Mouse (Mus musculus): ENCODE results near the gene Pdha2.

Gene Pdha2

GRCm38 (mm10) chr3:141212255-141212654, at the start of gene Pdha2:
TSS of gene Pdha2 (minus strand) at chr3:141212355.
- no peak for DNase-seq (ENCODE audit: extremely low read depth, low read depth, low spot score)

DNA sequence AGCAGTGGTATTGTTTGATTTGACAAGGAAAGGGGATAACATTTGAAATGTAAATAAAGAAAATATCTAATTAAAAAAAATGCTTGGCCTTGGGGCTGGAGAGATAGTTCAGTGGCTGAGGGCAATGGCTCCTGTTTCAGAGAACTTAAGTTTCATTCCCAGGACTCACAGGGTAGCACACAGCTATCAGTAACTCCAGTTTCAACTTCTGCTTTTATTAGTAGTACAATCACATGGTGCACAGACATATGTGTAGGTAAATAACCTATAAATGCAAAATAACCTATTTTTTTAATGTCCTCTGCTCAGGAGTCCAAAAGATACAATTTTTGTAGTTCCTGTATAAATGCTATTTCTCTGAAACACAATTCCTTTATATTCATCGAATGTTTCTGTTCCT, 48.4 kb upstream of the Pdha2 start:
- DNase-seq (ENCODE audit: extremely low read depth, low read depth, low spot score), result no peak

- DNase-seq (ENCODE audit: extremely low read depth, low read depth, low spot score), result no peak
Measured at GRCm38 (mm10) chr3:141251440-141251839, 39.3 kb upstream of the Pdha2 start.

- DNase-seq (ENCODE audit: extremely low read depth, low read depth, low spot score), result no peak
Measured at GRCm38 (mm10) chr3:141244725-141245298, 32.7 kb upstream of the Pdha2 start.

DNA sequence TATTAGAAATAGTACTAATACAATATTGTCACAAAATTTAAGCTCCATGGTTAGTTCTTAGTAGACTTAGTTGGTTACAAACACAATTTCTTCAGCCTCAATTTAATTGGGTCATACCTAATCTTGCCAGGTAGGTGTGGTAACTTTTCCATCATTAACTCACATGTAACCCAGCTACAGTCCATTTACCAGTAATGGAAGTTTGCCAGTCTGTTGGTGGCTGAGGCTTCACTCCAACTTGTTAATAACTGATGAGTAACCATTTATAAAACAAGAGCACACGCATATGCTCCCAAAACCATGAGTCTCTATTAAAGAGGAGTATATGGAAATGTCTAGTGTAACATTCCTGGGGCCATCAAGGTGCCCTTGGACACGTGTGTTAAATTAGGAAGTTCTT, 25.9 kb upstream of the Pdha2 start:
- DNase-seq (ENCODE audit: extremely low read depth, low read depth, low spot score), result no peak

GRCm38 (mm10) chr3:141229148-141229547, 17.0 kb upstream of the Pdha2 start:
- DNase-seq (ENCODE audit: extremely low read depth, low read depth, low spot score), result no peak

DNA sequence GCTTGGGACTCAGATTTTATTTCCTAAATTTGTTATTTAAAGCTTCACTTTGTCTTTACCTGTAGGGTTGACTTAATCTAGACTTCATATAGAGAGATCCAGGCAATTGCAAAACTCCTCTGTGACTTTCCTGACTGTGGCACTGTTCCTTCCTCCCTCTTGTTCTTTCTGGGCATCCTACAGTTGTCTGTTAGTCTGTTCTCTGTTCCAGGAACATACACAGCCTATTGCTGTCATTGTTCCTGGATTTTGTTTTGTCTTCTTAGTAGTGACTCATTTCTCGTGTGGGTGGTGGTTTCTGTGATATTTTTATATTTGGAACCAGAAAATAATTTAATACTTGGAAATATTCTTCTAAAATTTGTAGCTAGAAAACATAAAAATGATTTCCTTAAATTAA, 10.2 kb upstream of the Pdha2 start:
- DNase-seq (ENCODE audit: extremely low read depth, low read depth, low spot score), result no peak

GRCm38 (mm10) chr3:141218561-141218960, 6.4 kb upstream of the Pdha2 start:
- no peak for DNase-seq (ENCODE audit: extremely low read depth, low read depth, low spot score)

DNA sequence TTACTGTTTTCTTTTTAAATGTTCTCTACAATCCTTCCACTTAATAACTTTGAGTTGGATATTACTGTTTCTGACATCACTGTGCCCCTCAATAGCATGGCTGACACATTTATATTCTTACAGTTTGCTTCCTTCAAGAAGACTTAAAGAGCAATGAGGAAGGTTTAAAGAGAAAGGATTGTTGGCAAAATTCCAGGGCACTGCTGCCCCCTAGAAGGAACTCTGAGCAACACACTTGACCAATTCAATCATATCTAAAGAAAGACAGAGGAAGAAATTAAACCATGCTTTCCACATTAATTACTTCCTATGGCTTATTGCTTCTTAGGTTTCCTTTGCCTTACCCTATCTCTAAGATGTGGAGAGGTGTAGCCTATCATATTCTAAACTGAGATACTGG, 4.8 kb upstream of the Pdha2 start:
- no peak for DNase-seq (ENCODE audit: extremely low read depth, low read depth, low spot score)

DNA sequence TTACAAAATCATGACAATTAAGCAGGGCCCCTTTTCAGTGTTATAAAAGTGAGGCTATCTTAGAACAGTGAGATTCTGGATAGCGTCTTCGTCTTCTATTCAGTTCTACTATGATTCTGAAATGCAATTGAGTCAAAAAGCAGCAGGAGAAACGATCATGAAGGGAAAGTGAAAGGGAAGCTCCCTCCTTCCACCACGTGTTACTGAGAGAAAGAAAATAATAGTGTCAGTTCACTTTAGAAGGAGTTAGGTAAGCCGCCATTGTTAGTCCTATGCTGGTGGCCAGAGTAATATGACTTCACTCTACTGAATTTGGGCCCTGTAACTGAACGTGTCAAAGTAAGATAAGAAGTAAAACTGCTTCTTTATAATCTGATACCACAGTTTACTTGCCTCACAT, 4.1 kb upstream of the Pdha2 start:
- DNase-seq (ENCODE audit: extremely low read depth, low read depth, low spot score), result no peak

DNA sequence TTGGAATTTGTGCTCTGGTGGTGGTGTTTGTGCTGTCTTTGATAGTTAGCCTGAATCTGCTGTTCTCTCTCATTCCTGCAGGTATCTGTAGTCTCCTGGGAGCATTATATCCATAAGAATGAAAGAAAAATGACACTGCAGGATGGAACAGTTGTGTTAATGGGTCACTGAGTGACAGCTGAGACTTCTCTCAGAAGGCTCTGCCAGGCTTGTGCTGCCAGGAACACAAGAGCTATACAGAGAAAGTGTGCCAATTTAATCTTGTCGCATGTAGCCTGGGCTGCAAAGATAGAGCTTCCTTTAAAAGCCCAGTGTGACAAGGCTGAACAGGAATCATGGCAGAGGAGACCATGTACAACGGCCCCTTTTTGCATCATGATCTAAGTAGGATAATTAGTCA, 2.6 kb upstream of the Pdha2 start:
- DNase-seq (ENCODE audit: extremely low read depth, low read depth, low spot score), result no peak

- no peak for DNase-seq (ENCODE audit: extremely low read depth, low read depth, low spot score)
Measured at GRCm38 (mm10) chr3:141214197-141214596, 2.0 kb upstream of the Pdha2 start.

DNA sequence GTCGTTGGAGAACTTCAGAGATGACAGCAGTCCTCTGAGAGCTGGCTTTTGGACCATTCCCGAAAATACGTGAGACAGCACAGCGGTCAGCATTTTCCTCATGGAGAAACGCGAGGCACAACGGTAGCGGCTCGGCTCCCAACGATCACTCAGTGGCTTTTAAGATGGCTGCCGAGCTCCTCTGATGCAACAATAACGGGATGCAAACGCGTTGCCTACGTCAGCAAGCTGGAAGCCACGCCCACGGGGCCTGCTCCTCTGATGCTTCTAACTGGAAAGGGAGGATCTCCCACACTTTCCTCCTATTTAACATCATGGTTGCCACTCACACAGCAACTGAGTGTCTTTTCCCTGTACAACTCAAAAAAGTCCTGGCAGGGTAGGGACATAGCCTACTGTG, 511 bp downstream of the Pdha2 start:
- no peak for DNase-seq (ENCODE audit: extremely low read depth, low read depth, low spot score)

GRCm38 (mm10) chr3:141201766-141202165, 10.4 kb downstream of the Pdha2 start:
- DNase-seq (ENCODE audit: extremely low read depth, low read depth, low spot score), result no peak

GRCm38 (mm10) chr3:141197308-141197861, 14.8 kb downstream of the Pdha2 start:
- DNase-seq (ENCODE audit: extremely low read depth, low read depth, low spot score), result no peak

- no peak for DNase-seq (ENCODE audit: extremely low read depth, low read depth, low spot score)
Measured at GRCm38 (mm10) chr3:141191653-141192052, 20.5 kb downstream of the Pdha2 start.

DNA sequence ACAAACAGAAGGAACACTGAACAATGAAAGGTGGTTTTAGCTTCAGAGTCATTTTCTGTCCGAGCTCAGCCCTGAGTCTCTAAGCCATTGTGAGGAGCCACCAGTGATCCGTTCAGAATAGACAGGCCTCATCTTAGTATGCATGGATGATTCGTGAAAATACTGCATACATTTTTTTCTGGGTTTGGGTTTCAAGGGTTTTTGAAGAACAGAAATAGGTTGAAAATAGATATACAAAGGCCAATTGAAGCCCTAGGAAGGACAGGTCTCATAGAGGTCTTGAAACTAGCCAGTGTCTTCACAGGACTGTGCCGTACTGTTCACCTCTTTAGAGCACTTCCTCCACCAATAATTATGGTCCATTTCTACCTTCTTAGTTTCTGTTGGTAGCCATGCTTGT, 21.7 kb downstream of the Pdha2 start:
- no peak for DNase-seq (ENCODE audit: extremely low read depth, low read depth, low spot score)

DNA sequence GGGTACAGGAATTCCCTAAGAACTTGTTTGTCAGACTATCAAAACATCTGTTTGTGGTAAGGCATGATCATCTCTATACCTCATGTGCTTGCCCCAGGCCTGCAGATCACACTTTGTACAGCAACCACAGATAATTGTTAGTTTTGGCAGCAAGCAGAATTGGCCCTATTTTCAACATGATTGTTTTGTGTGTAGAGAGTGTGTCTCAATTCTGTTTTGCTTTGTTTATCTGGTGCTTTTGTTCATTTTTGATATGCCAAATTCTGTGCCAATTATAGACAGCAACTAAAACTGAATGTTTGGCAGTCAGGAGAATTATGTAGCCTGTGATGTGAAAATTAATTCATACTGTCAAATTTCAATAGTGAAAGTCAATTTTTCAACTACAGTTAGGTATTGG, 51.2 kb downstream of the Pdha2 start:
- no peak for DNase-seq (ENCODE audit: extremely low read depth, low read depth, low spot score)
